Mouse (Mus musculus) lung, adult 18-20 months (tissue): Measurements from ENCODE around the gene Pla2g12b.

Source experiments
- DNase-seq, 2 experiments: peaks; one replicate each; pipeline ENCODE4 v3.0.0; 2022; ENCODE audit warnings: mixed read lengths in 2 of 2

Pla2g12b gene

DNA sequence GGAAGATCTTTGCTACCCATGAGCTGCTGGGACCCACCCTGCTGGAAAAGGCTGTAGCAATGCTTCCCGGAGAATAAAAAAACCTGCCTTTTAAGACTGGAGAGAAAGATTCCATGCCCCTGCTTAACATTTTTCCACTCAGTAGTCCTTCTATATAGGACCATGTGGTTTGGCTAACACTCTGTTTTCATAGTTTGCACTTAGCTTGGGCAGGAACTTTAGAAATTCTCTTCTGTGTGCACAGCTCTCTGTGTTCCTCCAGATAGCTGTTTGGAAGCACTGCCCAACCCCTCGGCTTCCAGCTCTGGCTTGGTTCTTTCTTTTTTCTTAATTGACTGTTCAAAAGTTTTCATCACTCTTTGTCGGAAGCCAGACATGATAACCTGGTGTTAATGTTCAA lies 13.2 kb downstream of the Pla2g12b start:
- no peak for DNase-seq

GRCm38 (mm10) chr10:59419516-59419915 lies 16.1 kb downstream of the Pla2g12b start:
- DNase-seq: no peak

DNA sequence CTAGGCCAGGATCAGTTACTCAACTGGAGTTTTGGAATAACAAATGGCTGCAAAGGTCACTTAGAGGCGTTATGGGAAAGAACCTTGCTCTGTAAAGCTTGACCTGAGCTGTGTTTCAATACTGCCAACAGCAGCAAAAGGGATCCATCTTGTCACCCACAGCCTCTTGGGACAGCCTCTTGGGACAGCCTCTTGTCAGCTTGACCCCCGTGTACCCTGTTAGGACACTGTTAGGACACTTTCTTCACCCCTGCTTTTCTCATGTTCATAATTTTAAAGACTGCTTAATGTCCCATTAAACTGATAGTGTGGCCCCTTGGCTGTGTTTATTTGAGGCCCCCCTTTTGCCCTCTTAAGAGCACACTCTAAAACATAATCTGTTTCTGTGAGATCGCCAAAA lies 21.0 kb downstream of the Pla2g12b start:
- DNase-seq: no peak

GRCm38 (mm10) chr10:59425369-59425768 lies 21.9 kb downstream of the Pla2g12b start:
- peak; percentile 87 to 90 for DNase-seq

DNA sequence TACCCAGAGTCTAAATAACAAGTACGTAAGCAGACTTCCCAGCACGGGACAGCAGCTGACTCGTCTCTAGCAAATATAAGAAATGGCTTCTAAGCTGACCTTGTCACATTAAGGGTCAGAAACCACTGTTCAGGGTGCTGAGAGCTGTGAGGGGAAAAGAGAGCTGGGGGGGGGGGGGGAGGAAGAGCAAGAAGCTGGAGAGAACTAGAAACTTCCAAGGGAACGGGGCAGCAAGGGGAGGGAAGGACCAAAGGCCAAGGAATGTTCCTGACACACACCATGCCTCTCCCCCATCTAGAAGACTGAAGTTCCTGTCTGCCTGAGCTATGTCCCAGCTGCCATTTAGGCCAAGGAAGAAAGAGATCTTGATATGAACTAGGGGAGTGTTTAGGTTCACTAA lies 22.9 kb downstream of the Pla2g12b start:
- no peak for DNase-seq

GRCm38 (mm10) chr10:59429448-59430135 lies 26.1 kb downstream of the Pla2g12b start:
- DNase-seq: no peak

GRCm38 (mm10) chr10:59430701-59431218 lies 27.3 kb downstream of the Pla2g12b start:
- no peak for DNase-seq

DNA sequence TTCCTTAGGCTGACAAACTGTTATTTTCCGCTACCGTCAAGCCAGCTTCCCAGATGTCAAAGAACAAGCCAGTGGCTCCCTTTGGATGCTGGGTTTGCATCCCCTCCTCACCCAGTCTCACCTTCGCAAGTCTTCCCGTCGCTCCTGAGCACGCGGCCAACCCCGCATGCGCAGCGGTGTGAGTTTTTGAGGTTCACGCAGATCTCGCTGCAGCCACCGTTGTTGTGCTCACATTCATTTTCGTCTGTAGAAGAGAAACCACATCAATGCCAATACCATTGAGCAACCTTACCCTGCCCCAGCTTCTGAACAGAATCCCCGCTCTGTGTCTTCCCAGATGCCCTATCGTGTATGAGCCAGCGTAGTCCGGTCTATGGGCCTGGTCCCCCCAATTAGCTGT lies 32.3 kb downstream of the Pla2g12b start:
- no peak for DNase-seq

DNA sequence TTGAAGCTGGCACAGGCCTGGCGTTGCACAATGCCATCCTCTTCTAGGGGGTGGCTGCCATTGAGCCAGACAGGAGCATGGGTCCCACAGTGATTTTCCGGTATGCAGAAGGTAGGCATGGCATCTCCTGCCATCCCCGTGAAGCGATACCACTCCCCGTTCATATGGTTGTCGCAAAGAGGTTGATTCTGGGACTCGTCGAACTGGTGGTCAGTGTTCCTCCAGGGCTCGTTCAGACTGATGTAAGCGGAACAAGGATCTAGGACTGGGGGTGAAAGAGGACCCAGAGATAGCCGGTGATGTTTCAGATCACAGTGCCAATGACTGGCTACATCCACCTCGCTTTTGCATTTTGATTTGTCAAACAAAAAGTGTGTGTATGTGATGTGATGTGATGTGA lies 35.2 kb downstream of the Pla2g12b start:
- no peak for DNase-seq

DNA sequence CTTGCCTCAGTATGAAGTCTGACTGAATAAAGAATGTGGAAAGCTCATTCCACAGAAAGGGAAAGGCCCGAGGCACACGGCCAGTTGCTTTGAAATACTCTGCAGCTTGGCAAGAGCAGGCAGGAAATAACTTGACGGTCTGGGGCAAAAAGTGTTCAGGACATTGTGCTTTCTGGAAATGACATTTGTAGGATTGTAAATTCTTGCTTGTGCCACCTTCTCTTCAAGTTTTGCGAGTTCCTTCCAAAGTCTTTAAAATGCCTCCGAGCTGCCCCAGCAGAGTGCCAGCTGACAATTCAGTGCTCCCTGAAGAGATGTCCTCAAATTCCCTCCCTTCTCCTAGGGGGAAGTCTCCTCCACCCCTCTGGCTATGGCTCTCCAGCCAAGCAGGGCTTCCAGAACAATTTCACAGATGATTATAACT lies 36.1 kb downstream of the Pla2g12b start:
- peak; percentile 62 to 73 for DNase-seq

GRCm38 (mm10) chr10:59440177-59440576 lies 36.7 kb downstream of the Pla2g12b start:
- DNase-seq: no peak

- no peak for DNase-seq
Measured at GRCm38 (mm10) chr10:59441735-59442134, 38.3 kb downstream of the Pla2g12b start, which contains the start of gene Oit3. TSS of gene Oit3 (minus strand) at chr10:59441778.

- peak in 1 of 2 experiments; percentile 25 for DNase-seq
Measured at GRCm38 (mm10) chr10:59443212-59443611, 39.8 kb downstream of the Pla2g12b start.

- no peak for DNase-seq
Measured at GRCm38 (mm10) chr10:59444106-59444505, 40.6 kb downstream of the Pla2g12b start.

- DNase-seq: no peak
Measured at GRCm38 (mm10) chr10:59444635-59445034, 41.2 kb downstream of the Pla2g12b start.

DNA sequence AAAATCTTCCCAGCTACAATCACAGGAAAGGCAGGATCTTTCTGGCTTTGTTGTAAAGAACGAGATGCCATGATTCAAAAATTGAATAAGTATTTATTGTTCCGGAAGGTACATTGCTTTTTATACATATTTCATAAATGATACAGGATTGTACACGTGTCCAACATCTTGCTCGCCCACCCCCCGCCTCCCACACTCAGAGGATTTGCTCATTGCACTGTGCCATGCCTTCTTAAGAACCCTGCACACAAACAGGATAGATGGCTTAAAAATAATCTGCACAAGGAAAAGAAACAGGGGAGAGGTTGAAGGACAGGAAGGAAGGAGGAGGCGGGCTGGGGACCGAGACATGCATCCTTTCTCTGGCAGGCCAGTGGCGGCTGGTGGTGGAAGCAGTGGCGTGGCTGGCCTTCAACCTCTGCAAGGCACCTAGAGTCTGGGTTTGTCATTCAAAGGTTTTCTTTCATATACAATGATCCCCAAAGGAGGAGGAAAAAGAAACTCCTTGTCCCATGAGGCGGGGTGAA lies 43.5 kb downstream of the Pla2g12b start:
- DNase-seq: no peak

GRCm38 (mm10) chr10:59447546-59447945 lies 44.1 kb downstream of the Pla2g12b start:
- DNase-seq: no peak

DNA sequence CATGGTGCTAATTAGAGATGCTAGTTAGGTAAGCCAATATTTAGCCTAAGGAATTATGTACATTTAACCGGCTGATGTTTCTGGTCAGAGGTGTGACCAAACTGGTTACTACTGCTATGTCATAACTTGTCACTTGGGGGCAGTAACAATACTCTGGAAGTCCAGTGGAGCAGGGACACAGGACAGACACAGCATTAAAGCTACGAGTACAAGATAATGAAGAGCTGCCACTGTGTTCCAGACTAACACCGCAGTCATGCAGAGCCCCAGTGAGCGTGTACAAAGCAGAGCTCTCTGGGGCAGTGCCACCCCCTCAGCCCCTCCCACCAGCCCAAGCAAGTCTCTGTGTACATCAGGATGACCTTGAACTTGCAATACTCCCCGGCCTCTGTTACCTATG lies 48.4 kb downstream of the Pla2g12b start:
- peak in 1 of 2 experiments; percentile 16 for DNase-seq

DNA sequence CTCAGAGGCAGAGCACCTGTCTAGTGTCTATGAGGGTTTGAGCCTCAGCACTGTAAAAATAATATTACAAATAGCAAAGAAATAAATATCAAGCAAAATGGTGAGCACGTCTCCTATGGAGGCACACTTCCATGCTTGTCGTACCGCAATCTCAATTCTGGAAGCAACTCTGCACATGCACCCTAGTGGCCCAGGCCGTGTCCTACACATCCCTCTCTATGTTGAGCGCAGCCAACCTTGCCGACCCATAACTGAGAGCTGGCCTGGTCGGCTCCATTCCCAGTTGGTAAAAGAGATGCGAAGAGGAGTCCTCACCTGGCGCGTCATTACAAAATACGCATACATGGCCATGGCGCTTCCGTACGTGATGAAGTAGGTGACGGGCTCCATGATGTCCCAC lies 51.2 kb downstream of the Pla2g12b start:
- no peak for DNase-seq

DNA sequence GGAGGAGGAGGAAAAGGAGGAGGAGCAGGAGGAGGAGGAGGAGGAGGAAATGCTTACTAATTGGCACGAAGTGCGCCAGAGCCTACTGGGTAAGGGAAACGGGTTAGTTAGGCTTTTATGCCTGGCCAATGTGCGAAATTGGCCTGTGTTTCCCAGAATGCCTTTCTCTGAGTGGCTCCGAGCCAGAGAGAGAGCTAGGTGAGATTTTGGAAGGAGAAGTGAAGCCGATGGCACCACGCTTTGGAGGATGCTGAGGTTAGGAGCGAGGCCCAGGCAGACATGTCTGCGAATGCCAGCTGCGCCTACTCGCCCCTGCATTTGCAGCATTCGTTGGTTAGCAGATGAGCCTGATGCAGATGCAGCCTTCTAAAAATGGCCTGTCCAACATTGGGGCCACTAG lies 56.3 kb downstream of the Pla2g12b start:
- DNase-seq: no peak

DNA sequence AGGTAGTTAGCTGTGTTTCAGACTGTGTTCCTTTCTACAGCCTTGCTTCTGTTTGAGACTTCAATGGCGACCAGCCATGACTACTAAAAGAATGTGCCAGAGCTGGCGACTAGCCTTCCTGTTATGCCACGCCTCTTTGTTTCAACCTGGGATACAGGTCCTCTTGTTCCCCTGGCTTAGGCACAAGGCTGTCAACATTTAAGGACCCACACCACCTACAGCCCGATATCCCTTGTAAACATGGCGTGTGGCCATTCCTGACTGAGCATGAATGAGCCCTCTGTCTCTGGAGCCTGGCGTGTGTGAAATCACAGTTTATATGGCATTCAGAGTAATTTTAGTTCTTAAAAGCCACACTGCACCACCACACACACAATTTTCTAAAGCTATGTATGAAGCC lies 58.8 kb downstream of the Pla2g12b start:
- DNase-seq: no peak

- DNase-seq: peak in 1 of 2 experiments; percentile 8
Measured at GRCm38 (mm10) chr10:59465546-59465945, 62.1 kb downstream of the Pla2g12b start.

- DNase-seq: no peak
Measured at GRCm38 (mm10) chr10:59466626-59467025, 63.2 kb downstream of the Pla2g12b start.

- no peak for DNase-seq
Measured at GRCm38 (mm10) chr10:59467297-59467696, 63.8 kb downstream of the Pla2g12b start.

GRCm38 (mm10) chr10:59470451-59470850 lies 67.0 kb downstream of the Pla2g12b start:
- DNase-seq: no peak
